Mouse (Mus musculus) forebrain, embryonic 11.5 days (tissue): ENCODE results near the gene AL607142.1. TPM values are rescaled to one million over a fixed set of nuclear protein-coding genes. Genes with fewer than 3 reads are reported as not detected.

Experiments used
- polyA plus RNA-seq: library from polyadenylated mRNA; unstranded; fragments of >200 nt; fragmentation: Nextera tagmentation; extraction: Ambion mirVana; gene quantifications from 2 replicates; pipeline ENCODE4 v1.2.1, GENCODE M21; 2014

Gene AL607142.1
- polyA plus RNA-seq, 1 experiment from 2014 or later: not detected

Other genes with a start within 250 kb of the AL607142.1 start
- not detected in 2 replicates for gene Edn2, start 96.2 kb downstream of the AL607142.1 start, polyA plus RNA-seq
- gene Foxo6, start 222.4 kb downstream of the AL607142.1 start, polyA plus RNA-seq: 0.39 and 1.1 TPM in 2 replicates